10 mouse cellular contexts compared by ENCODE assay signal in genomic region chr5:75880088-75880684, GRCm38 (mm10).
DNase-seq lines count a peak whose midpoint lies in the region; ATAC-seq and TF ChIP-seq lines count a peak whose summit lies in the region.
"Had no signal": no experiment of that assay in that cellular context is flagged by ENCODE, and none has a peak within 500 bp of the region (broad histone marks: within the 10 kb centered on the region; RNA-seq: fewer than 3 reads in every experiment).

No protein-coding gene starts in this region.

- no peaks in the 10 kb centered on the region for H3K36me3 ChIP-seq in heart, embryonic 11.5 days (ENCODE audit: control insufficient read depth, insufficient read depth, low read length)
- no peaks in the 10 kb centered on the region for H3K36me3 ChIP-seq in liver, postnatal 0 days (replicated peaks; ENCODE audit: insufficient read depth, low read length)
- no peaks in the 10 kb centered on the region for H3K36me3 ChIP-seq in liver, embryonic 11.5 days (ENCODE audit: control insufficient read depth, insufficient read depth, low read length)
- H3K36me3 ChIP-seq in limb, embryonic 15.5 days: no peaks in the 10 kb centered on the region
- H3K36me3 ChIP-seq: forebrain, embryonic 15.5 days; stomach, embryonic 15.5 days had no signal

- no peak overlapping the region for H3K9ac ChIP-seq in heart, embryonic 11.5 days (ENCODE audit: low read depth, low read length)
- H3K9ac ChIP-seq in liver, postnatal 0 days (replicated peaks): no peak overlapping the region
- no peak overlapping the region for H3K9ac ChIP-seq in liver, embryonic 11.5 days (ENCODE audit: low read depth, low read length)
- no peak overlapping the region for H3K9ac ChIP-seq in limb, embryonic 15.5 days
- H3K9ac ChIP-seq: forebrain, embryonic 15.5 days; stomach, embryonic 15.5 days had no signal

- no peaks in the 10 kb centered on the region for H3K27me3 ChIP-seq in heart, embryonic 11.5 days (ENCODE audit: control insufficient read depth, insufficient read depth, low read length)
- H3K27me3 ChIP-seq in liver, postnatal 0 days (ENCODE audit: insufficient read depth, low read length): no peaks in the 10 kb centered on the region
- no peaks in the 10 kb centered on the region for H3K27me3 ChIP-seq in liver, embryonic 11.5 days (replicated peaks; ENCODE audit: control insufficient read depth, insufficient read depth, low read length)
- no peaks in the 10 kb centered on the region for H3K27me3 ChIP-seq in limb, embryonic 15.5 days
- H3K27me3 ChIP-seq: forebrain, embryonic 15.5 days; stomach, embryonic 15.5 days had no signal

- peaks cover 15% of the 10 kb centered on the region for H3K4me1 ChIP-seq in heart, embryonic 11.5 days (ENCODE audit: control insufficient read depth, insufficient read depth, low read length)
- H3K4me1 ChIP-seq in liver, postnatal 0 days (ENCODE audit: insufficient read depth): no peaks in the 10 kb centered on the region
- H3K4me1 ChIP-seq in liver, embryonic 11.5 days (replicated peaks; ENCODE audit: control insufficient read depth, insufficient read depth, low read length): peaks cover 5% of the 10 kb centered on the region; the same call in 1 of the 2 replicates
- peaks cover 16% of the 10 kb centered on the region for H3K4me1 ChIP-seq in limb, embryonic 15.5 days
- H3K4me1 ChIP-seq: forebrain, embryonic 15.5 days; stomach, embryonic 15.5 days had no signal

- no peak overlapping the region for H3K4me2 ChIP-seq in heart, embryonic 11.5 days
- no peak overlapping the region for H3K4me2 ChIP-seq in liver, postnatal 0 days (ENCODE audit: low read depth, low read length)
- H3K4me2 ChIP-seq in liver, embryonic 11.5 days: no peak overlapping the region
- H3K4me2 ChIP-seq in limb, embryonic 15.5 days: no peak overlapping the region
- H3K4me2 ChIP-seq: forebrain, embryonic 15.5 days; stomach, embryonic 15.5 days had no signal

- H3K9me3 ChIP-seq in heart, embryonic 11.5 days (replicated peaks; ENCODE audit: control insufficient read depth, low read length): no peaks in the 10 kb centered on the region
- H3K9me3 ChIP-seq in liver, postnatal 0 days (ENCODE audit: low read length): no peaks in the 10 kb centered on the region
- H3K9me3 ChIP-seq in liver, embryonic 11.5 days (ENCODE audit: control insufficient read depth, low read length): no peaks in the 10 kb centered on the region
- no peaks in the 10 kb centered on the region for H3K9me3 ChIP-seq in limb, embryonic 15.5 days
- H3K9me3 ChIP-seq: forebrain, embryonic 15.5 days; stomach, embryonic 15.5 days had no signal

- H3K27ac ChIP-seq in heart, embryonic 11.5 days (ENCODE audit: low read depth, low read length): no peak overlapping the region
- no peak overlapping the region for H3K27ac ChIP-seq in liver, postnatal 0 days (ENCODE audit: low read depth)
- no peak overlapping the region for H3K27ac ChIP-seq in liver, embryonic 11.5 days (ENCODE audit: low read depth, low read length)
- H3K27ac ChIP-seq in limb, embryonic 15.5 days: peak overlapping the region; percentile 33; the same call in 1 of the 2 replicates
- H3K27ac ChIP-seq: forebrain, embryonic 15.5 days; stomach, embryonic 15.5 days had no signal

- peak; percentile 49 for TF ChIP-seq CTCF in liver, postnatal 0 days (IDR thresholded peaks at IDR 0.05; ENCODE audit: low read depth)

- H3K4me3 ChIP-seq in heart, embryonic 11.5 days (ENCODE audit: low read depth, low read length): no peak overlapping the region
- no peak overlapping the region for H3K4me3 ChIP-seq in liver, postnatal 0 days (ENCODE audit: low read depth, low read length)
- no peak overlapping the region for H3K4me3 ChIP-seq in liver, embryonic 11.5 days (ENCODE audit: low read depth, low read length)
- H3K4me3 ChIP-seq in limb, embryonic 15.5 days: no peak overlapping the region
- H3K4me3 ChIP-seq: forebrain, embryonic 15.5 days; stomach, embryonic 15.5 days had no signal

- ATAC-seq in heart, embryonic 11.5 days (replicated peaks; ENCODE audit: insufficient number of reproducible peaks, low FRiP score, low TSS enrichment): no peak
- ATAC-seq in liver, postnatal 0 days: no peak
- no peak for ATAC-seq in liver, embryonic 11.5 days (replicated peaks; ENCODE audit: low FRiP score)
- ATAC-seq in limb, embryonic 15.5 days (ENCODE audit: insufficient number of reproducible peaks, low FRiP score, low TSS enrichment, low read depth): no peak
- ATAC-seq: forebrain, embryonic 15.5 days had no signal

- no peak for TF ChIP-seq EP300 in liver, postnatal 0 days (IDR thresholded peaks at IDR 0.05; ENCODE audit: low read depth)

- peak; percentile 91 for DNase-seq in heart, adult 11 months
- peak; percentile 31 for DNase-seq in liver, postnatal 0 days
- DNase-seq in liver, embryonic 11.5 days (ENCODE audit: low spot score): no peak
- peak; percentile 16 for DNase-seq in ZHBTc4 (ENCODE audit: low read depth, low spot score)
- no peak for DNase-seq in frontal cortex, postnatal 36 days (ENCODE audit: low spot score in 2 of 2)
- DNase-seq in T-cell, adult 2 months (ENCODE audit: low spot score): no peak

- WGBS in heart, embryonic 11.5 days (ENCODE audit: insufficient replicate concordance): 53% methylated on average over 10 of the region's 10 CpGs
- WGBS in liver, postnatal 0 days (ENCODE audit: insufficient replicate concordance): 60% methylated on average over 10 of the region's 10 CpGs
- WGBS in liver, embryonic 11.5 days: 53% methylated on average over 10 of the region's 10 CpGs
- WGBS in limb, embryonic 15.5 days: 40% methylated on average over 10 of the region's 10 CpGs

Comparison
In these comparisons a context has a peak if more than half of its experiments do, and no peak if none do; other contexts are left out.
1. DNase-seq: peak in heart, adult 11 months (single experiment), liver, postnatal 0 days (single experiment) and ZHBTc4 (single experiment); none in liver, embryonic 11.5 days (single experiment), frontal cortex, postnatal 36 days (0 of 2) and T-cell, adult 2 months (single experiment).